Mouse (Mus musculus) midbrain, embryonic 16.5 days (tissue): ENCODE measurements around the gene Nkx6-2. TPM values are rescaled to one million over a fixed set of nuclear protein-coding genes. Genes with fewer than 3 reads are reported as not detected.

Source experiments
- ATAC-seq: fragments of 200-750 bp; cut with Nextera tagmentation; 2 replicates; pipeline ENCODE4 v1.8.0; 2017; ENCODE audit warnings: moderate TSS enrichment
- H3K27ac ChIP-seq: fragments of 300-500 bp; sonication (generic); 2 replicates; pipeline ENCODE4 v1.5.1; 2014; ENCODE audit warnings: mild to moderate bottlenecking, low read length, mixed read lengths
- H3K27me3 ChIP-seq: fragments of 300-500 bp; sonication (generic); 2 replicates; pipeline ENCODE4 v1.6.1; 2014; ENCODE audit warnings: low read depth, low read length, mixed read lengths; ENCODE audit not compliant: control insufficient read depth, insufficient read depth
- H3K36me3 ChIP-seq: fragments of 300-500 bp; sonication (generic); 2 replicates; pipeline ENCODE4 v1.6.1; 2014; ENCODE audit warnings: mild to moderate bottlenecking, low read length, moderate library complexity, mixed read lengths; ENCODE audit not compliant: control insufficient read depth, insufficient read depth
- H3K4me1 ChIP-seq: fragments of 300-500 bp; sonication (generic); 2 replicates; pipeline ENCODE4 v1.6.1; 2014; ENCODE audit warnings: mild to moderate bottlenecking, low read length, mixed read lengths; ENCODE audit not compliant: control insufficient read depth, insufficient read depth
- H3K4me2 ChIP-seq: fragments of 300-500 bp; sonication (generic); 2 replicates; pipeline ENCODE4 v1.6.1; 2014; ENCODE audit warnings: mild to moderate bottlenecking, low read length, mixed read lengths
- H3K4me3 ChIP-seq: fragments of 300-500 bp; sonication (generic); 2 replicates; pipeline ENCODE4 v1.5.1; 2014; ENCODE audit warnings: low read depth, mild to moderate bottlenecking, low read length, moderate library complexity, mixed read lengths
- H3K9ac ChIP-seq: fragments of 300-500 bp; sonication (generic); 2 replicates; pipeline ENCODE4 v1.6.1; 2014; ENCODE audit warnings: low read depth, low read length, mixed read lengths
- H3K9me3 ChIP-seq: fragments of 300-500 bp; sonication (generic); replicated peaks from 2 replicates; pipeline ENCODE4 v1.6.1; 2014; ENCODE audit warnings: mild to moderate bottlenecking, low read length, mixed read lengths; ENCODE audit not compliant: control insufficient read depth, poor library complexity, severe bottlenecking
- WGBS: fragments of 180-500 bp; shearing (Covaris S2); extraction: QIAGEN DNeasy Blood & Tissue Kit; methylation state at CpG from one replicate; pipeline ENCODE4 v1.1.7; 2014; 5-methylcytosine and 5-hydroxymethylcytosine counted together
- polyA plus RNA-seq: library from polyadenylated mRNA; unstranded; fragments of >200 nt; fragmentation: Nextera tagmentation; extraction: Ambion mirVana; gene quantifications from 2 replicates; pipeline ENCODE4 v1.2.1, GENCODE M21; 2015

Nkx6-2 gene
- polyA plus RNA-seq, 1 experiment from 2014 or later: 4.5 TPM

GRCm38 (mm10) chr7:139576064-139576686 lies 6.4 kb downstream of the Nkx6-2 start:
- no peak overlapping the region for H3K27ac ChIP-seq
- H3K4me1 ChIP-seq: peaks cover 2% of the 10 kb centered on the region; the same call in 1 of the 2 replicates
- H3K9me3 ChIP-seq: no peaks in the 10 kb centered on the region
- WGBS: 69% methylated on average over 16 of the region's 16 CpGs
- no peak for ATAC-seq
- H3K4me3 ChIP-seq: no peak overlapping the region
- H3K27me3 ChIP-seq: peaks cover 43% of the 10 kb centered on the region
- H3K36me3 ChIP-seq: no peaks in the 10 kb centered on the region
- no peak overlapping the region for H3K9ac ChIP-seq
- no peak overlapping the region for H3K4me2 ChIP-seq

GRCm38 (mm10) chr7:139572665-139573064 lies 9.9 kb downstream of the Nkx6-2 start:
- Histone ChIP-seq H3K36me3 (no peaks in the 10 kb centered on the region), H3K9ac (no peak overlapping the region), H3K27me3 (peaks cover 14% of the 10 kb centered on the region), H3K4me2 (no peak overlapping the region), H3K9me3 (no peaks in the 10 kb centered on the region), H3K4me1 (no peaks in the 10 kb centered on the region), H3K4me3 (no peak overlapping the region), H3K27ac (no peak overlapping the region)
- ATAC-seq: no peak
- 93% methylated on average over 3 of the region's 3 CpGs for WGBS

- WGBS: 98% methylated on average over 5 of the region's 5 CpGs
- Histone ChIP-seq H3K9me3 (no peaks in the 10 kb centered on the region), H3K9ac (no peak overlapping the region), H3K27me3 (peaks cover 6% of the 10 kb centered on the region; the same call in 1 of the 2 replicates), H3K4me1 (no peaks in the 10 kb centered on the region), H3K4me3 (no peak overlapping the region), H3K4me2 (no peak overlapping the region), H3K36me3 (no peaks in the 10 kb centered on the region), H3K27ac (no peak overlapping the region)
- ATAC-seq: no peak
These were observed 11.8 kb downstream of the Nkx6-2 start for GRCm38 (mm10) chr7:139570788-139571187.

- 91% methylated on average over 8 of the region's 8 CpGs for WGBS
- H3K27me3 ChIP-seq: peaks cover 4% of the 10 kb centered on the region; the same call in 1 of the 2 replicates
- H3K4me2 ChIP-seq: no peak overlapping the region
- no peaks in the 10 kb centered on the region for H3K9me3 ChIP-seq
- no peaks in the 10 kb centered on the region for H3K36me3 ChIP-seq
- H3K27ac ChIP-seq: no peak overlapping the region
- ATAC-seq: no peak
- H3K4me1 ChIP-seq: peaks cover 6% of the 10 kb centered on the region
- H3K9ac ChIP-seq: no peak overlapping the region
- no peak overlapping the region for H3K4me3 ChIP-seq
These were observed 16.1 kb downstream of the Nkx6-2 start for GRCm38 (mm10) chr7:139566533-139566932.

GRCm38 (mm10) chr7:139565998-139566397 lies 16.6 kb downstream of the Nkx6-2 start:
- WGBS: 71% methylated on average over 6 of the region's 6 CpGs

GRCm38 (mm10) chr7:139564161-139564560 lies 18.4 kb downstream of the Nkx6-2 start:
- Histone ChIP-seq H3K9me3 (no peaks in the 10 kb centered on the region), H3K36me3 (no peaks in the 10 kb centered on the region), H3K9ac (no peak overlapping the region), H3K27ac (no peak overlapping the region), H3K4me3 (no peak overlapping the region), H3K4me2 (no peak overlapping the region), H3K4me1 (peaks cover 6% of the 10 kb centered on the region), H3K27me3 (peaks cover 4% of the 10 kb centered on the region; the same call in 1 of the 2 replicates)
- WGBS: 91% methylated on average over 2 of the region's 2 CpGs
- no peak for ATAC-seq

More at GRCm38 (mm10) chr7:139565998-139566397, 16.6 kb downstream of the Nkx6-2 start:
- no peaks in the 10 kb centered on the region for H3K36me3 ChIP-seq
- no peak overlapping the region for H3K9ac ChIP-seq
- H3K9me3 ChIP-seq: no peaks in the 10 kb centered on the region
- no peak overlapping the region for H3K4me2 ChIP-seq
- H3K27ac ChIP-seq: no peak overlapping the region
- H3K27me3 ChIP-seq: peaks cover 4% of the 10 kb centered on the region; the same call in 1 of the 2 replicates
- H3K4me1 ChIP-seq: peaks cover 6% of the 10 kb centered on the region
- no peak for ATAC-seq
- no peak overlapping the region for H3K4me3 ChIP-seq

- Histone ChIP-seq H3K4me2 (no peak overlapping the region), H3K27ac (no peak overlapping the region), H3K4me1 (peaks cover 6% of the 10 kb centered on the region), H3K9me3 (no peaks in the 10 kb centered on the region), H3K36me3 (no peaks in the 10 kb centered on the region), H3K9ac (no peak overlapping the region), H3K27me3 (peaks cover 9% of the 10 kb centered on the region; the same call in 1 of the 2 replicates), H3K4me3 (no peak overlapping the region)
- ATAC-seq: no peak
- WGBS: 55% methylated on average over 4 of the region's 4 CpGs
These were observed 19.2 kb downstream of the Nkx6-2 start for GRCm38 (mm10) chr7:139563425-139563824.

- H3K27me3 ChIP-seq: peaks cover 9% of the 10 kb centered on the region
These were observed 22.9 kb downstream of the Nkx6-2 start for GRCm38 (mm10) chr7:139559659-139560058.

GRCm38 (mm10) chr7:139556746-139557526 lies 25.7 kb downstream of the Nkx6-2 start:
- no peaks in the 10 kb centered on the region for H3K9me3 ChIP-seq
- no peaks in the 10 kb centered on the region for H3K36me3 ChIP-seq
- H3K4me3 ChIP-seq: no peak overlapping the region
- no peak overlapping the region for H3K9ac ChIP-seq
- ATAC-seq: no peak
- no peak overlapping the region for H3K4me2 ChIP-seq
- peaks cover 16% of the 10 kb centered on the region for H3K27me3 ChIP-seq
- H3K27ac ChIP-seq: no peak overlapping the region
- WGBS: 10% methylated on average over 10 of the region's 10 CpGs
- H3K4me1 ChIP-seq: no peaks in the 10 kb centered on the region; the same call in 1 of the 2 replicates

More at GRCm38 (mm10) chr7:139559659-139560058, 22.9 kb downstream of the Nkx6-2 start:
- Histone ChIP-seq H3K9ac (no peak overlapping the region), H3K9me3 (no peaks in the 10 kb centered on the region), H3K36me3 (no peaks in the 10 kb centered on the region), H3K27ac (no peak overlapping the region), H3K4me2 (no peak overlapping the region), H3K4me1 (peaks cover 6% of the 10 kb centered on the region), H3K4me3 (no peak overlapping the region)
- ATAC-seq: no peak
- 93% methylated on average over 10 of the region's 10 CpGs for WGBS
